Mouse (Mus musculus) brain, adult 2 months (tissue): Measurements from ENCODE around the gene Coq9.

Experiments
- DNase-seq: peaks from one replicate; pipeline ENCODE4 v3.0.0; 2011; ENCODE audit warnings: low read depth, low spot score

Coq9 gene

DNA sequence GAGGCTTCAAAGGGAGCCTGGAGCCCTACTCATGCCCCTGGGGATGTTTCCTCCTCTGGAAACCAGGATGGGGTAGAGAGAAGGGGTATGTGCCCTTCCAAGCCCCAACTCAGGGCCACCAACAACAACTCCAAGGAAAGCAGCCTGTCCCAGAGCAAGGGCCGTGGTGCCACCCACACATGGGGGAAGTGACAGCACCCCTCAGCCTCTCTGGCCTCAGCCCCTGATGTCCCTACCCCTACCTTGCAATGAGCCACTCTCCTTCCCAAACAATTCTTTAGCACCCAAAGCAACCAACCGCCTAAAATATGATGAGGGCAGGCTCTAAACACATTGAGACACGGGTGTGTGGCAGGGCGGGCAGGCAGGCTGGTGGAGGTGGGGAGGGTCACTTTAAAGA is 31.9 kb downstream of the Coq9 start:
- DNase-seq, result no peak

DNA sequence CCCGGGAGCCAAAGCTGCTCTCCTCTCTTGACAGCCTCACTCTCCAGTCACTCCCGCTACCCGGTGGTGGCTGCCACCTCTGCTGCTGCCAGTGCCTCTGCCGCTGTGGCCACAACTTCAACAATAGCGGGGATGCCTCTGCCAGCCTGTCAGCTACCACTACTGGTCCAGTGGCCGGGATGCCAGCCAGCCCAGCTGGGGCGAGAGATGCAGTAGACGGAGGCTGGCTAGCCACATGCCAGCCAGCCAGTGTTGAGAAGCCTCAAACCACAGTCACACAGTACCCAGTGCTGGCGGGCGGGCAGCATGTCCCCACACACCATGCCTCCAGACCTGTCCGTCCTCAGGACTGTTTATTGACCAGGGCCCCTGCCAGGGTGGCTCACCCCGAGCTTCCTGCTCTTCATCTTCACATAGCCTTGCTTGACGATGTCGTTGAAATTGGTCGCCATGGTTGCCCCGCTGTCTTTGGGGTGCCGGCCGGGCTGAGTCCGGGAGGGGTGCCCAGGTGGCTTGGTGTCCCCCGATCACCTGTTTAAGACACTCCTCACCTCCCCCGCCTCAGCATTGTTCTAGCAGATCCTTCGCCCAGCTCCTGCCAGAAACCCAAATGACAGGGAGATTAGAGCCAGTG is 32.5 kb downstream of the Coq9 start:
- DNase-seq, result peak; percentile 82

DNA sequence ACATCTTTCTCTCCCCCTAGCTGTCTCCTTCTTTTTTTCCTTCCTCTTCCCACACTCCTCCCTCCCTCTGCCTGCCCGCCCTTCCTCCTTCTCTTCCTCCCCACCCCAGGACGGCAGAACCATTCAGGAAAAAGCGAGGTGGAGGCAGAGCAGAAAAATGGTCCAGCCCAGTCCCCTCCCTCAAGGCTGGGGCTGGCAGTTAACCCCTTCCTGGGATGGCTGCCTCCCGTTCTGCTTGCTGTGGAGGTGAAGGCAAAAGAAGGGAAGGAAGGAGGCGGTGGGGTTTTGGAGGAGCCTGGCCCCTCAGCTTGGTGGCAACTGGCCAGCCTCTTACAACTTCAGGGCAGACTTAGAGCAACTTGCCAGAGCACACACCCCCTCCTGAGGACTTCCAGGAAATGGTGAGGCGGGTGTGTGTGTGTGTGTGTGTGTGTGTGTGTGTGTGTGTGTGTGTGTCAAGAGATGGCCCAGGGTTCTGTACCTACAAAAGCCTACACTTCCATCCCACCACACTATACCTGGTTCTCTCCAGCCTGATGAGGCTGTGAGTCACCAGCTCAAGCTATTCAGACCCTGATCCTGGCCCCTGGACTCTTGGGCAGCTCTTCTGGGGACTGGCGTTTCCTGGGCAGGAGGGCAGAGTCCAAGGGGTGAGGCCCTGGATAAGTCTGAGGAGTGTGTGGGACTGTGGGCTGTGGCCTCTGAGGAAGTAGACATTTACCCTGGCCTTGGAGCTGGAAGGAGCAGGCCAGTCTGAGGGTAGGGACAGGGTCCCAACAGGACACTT is 33.2 kb downstream of the Coq9 start:
- peak; percentile 93 for DNase-seq

DNA sequence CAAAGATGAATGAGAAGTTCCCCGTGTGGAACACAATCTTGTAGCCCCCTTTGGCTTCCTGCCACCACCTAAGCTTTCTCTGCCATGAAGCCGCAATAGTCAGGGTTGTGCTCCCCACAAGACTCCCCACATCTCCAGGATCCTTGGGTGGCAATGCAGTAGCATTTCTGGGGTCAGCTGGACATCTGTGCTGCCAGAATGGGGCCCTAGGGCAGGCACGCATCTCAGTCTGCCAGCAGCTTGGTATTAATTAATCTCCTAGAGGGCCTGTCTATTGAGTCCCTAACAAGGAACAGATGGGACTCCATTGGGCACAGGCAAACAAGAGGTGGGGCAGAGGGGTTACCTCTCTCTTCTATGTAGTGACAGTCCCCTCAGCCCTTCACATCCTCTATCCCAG is 34.0 kb downstream of the Coq9 start:
- no peak for DNase-seq

DNA sequence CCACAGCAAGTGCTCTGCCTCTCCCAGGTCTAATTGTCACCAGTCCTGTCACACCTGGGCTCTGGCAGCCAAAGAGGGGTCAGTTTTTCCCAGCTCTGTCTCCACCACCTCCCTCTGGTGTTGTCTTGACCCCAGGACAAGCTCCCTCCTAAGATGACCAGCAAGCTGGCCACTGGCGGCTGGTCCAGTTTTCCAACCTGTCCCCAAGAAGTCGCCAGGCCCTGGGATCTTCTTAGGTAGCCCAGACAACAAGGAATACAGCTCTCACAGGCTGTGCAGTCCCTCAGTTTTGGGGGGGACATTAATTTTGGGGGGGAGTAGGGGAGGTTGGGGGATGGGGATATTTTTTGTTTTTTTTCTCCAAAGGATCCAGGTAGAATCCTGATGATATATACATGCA is 34.5 kb downstream of the Coq9 start:
- no peak for DNase-seq

DNA sequence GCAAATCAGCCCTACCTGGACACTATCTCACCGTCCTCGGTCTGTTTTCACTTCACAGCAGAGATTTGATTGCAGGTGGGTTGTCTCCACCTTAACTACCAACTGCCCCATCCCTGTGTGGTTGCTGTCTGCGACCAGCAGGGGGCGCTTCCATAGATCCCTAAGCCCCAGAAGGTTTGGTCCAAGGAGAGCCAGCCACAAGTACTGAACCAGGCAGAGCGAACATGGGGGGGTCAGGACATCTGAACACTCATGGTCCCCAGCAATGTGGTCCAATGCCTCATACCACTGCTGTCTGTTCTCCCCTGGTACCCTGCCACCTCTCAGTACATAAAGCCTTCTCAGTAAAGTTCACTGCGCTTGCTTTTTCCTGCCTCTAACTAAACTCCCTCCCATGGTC is 36.2 kb downstream of the Coq9 start:
- DNase-seq, result peak; percentile 81

DNA sequence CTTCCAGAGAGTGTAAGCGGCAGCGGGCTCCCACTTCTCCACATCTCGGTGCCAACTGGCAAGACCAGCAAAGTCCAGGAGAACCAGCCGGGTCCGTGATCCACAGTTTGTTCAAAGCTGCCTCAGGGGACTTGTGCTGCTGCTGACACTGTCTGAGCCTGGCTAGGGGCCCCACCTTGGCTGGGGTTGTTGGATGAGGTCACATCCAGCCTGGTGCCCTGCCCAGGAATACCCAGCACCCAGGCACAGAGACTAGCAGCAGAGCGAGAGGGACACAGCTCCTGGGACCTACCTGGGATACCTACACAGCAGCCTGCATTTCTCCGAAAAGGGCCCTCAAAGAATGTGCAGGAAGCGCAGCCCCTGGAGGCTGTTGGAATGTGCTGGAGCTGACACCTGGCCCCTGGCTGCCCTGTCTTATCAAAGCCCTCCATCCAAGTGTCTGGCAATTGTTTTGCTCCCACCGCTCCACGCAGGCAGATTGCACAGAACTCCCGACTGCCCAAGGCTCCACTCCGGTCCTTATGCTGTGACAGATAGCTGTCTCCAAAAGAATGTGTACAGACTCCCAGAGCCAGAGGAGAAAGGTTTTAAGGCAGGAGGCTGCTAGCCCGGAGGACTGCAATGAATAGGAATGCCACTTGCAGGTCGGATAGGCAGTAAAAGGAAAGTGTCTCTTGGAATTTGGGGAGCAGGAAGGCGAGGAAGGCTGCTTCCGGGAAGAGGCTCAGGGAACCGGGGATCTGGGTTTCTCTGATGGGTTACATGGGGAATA is 37.2 kb downstream of the Coq9 start:
- no peak for DNase-seq

DNA sequence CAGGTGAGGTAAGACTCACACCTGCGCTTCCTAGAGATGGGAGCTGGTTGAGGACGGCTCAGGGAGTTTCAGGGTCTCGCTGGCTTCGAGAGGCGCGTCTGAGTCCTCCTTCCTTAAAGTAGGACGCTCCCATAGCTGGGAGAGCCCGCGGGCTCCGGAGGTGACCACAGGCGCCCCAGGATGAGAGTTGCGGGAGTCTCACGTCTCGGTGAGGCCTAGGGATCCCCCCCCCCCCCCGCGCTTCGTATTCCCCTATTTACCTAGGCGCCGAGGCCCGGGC is 37.7 kb downstream of the Coq9 start:
- no peak for DNase-seq

DNA sequence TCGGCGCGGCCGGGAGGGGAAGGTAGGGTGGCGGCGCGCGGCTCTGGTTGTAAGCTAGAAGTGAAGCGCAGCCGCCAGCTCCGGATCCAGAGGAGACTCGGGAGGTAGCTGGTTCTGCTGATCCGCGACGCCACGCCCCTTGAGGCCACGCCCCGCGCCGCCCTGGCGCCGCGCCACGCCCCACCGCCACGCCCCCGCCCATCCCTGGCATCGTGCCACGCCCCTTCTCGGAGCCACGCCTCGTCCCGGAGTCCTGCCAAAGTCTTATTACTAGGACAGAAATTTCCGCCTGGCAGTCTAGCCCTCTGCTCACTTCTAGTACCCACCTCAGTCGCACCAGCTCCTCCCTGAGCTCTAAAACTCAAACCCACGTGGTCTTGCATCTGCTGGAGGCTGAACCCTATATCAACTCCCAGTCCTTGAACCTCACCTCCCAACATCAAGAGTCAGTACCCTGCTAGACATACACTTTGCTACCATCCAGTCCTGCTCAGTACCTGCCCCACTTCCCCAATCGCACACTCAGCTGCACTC is 38.1 kb downstream of the Coq9 start, which contains the start of gene Dok4:
TSS of gene Dok4 (minus strand) at position 134 of the 534 bp plus-strand sequence.
- DNase-seq, result peak; percentile 75

DNA sequence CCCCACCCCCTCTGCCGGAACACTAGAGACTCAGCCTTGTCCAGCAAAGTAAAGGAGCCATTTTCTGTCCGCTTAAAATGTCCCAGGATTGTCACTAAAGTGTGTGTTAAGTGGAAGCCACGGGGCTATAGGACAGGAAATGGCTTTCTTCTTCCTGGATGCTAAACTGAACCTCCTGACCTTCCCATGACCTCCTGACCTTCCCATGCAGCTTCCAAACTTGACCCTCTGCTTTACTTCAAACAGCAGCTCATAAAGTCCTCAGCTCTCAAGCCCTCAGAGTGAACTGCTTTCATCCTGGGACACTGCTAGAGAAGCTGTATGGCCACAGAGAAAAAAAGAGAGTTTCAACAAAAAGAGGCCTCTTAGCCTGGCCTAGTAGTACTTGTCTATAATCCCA is 38.7 kb downstream of the Coq9 start:
- no peak for DNase-seq

DNA sequence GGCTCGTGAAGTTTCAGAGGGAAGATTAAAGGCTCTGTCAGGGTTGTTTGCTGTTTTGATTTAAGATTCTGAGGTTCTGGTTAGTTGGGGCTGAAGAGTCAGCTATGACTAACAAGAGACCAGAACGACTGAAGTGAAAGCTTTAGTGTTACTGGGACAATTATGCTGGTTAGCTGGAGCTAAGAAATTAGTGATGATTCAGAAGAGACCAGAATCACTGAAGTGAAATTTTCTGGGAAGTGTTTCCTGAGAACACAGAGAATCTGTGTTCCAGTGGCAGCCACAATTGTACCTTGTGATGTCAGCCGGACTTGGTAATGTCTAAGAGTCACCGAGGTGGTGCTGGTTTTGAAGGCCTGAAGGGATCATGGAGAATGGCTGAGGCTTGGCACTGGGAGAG is 42.6 kb downstream of the Coq9 start:
- no peak for DNase-seq

DNA sequence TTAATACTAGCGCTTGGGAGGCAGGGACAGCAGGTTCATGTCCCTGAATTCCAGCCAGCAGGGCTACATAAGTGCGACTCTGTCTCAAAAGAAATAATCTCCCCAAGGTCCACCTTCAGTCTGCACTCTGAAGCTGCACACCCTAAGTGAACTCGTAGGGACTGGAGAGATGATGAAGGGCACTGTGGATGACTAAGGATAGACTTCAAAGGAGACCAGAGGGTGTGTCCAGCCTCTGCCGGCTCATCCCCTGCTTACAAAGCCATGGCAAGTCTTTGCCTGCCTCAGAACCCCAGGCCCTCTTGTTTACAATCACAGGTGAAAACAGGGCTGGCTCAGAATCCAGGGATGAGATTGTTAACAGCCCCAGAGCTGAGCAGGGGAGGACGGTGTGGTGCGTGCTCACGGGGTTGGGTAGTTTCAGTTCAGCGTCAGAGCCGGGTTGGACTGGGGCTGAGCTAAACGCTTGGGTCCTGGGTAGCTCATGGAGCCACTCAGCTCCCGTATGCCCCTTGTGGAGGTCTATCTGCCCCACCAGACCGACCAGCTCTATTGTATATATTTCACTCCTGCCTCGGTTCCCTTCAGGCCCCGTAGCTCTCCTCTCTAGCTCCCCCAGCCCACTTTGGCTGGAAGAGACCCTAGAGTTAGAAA is 50.4 kb downstream of the Coq9 start:
- DNase-seq, result no peak

DNA sequence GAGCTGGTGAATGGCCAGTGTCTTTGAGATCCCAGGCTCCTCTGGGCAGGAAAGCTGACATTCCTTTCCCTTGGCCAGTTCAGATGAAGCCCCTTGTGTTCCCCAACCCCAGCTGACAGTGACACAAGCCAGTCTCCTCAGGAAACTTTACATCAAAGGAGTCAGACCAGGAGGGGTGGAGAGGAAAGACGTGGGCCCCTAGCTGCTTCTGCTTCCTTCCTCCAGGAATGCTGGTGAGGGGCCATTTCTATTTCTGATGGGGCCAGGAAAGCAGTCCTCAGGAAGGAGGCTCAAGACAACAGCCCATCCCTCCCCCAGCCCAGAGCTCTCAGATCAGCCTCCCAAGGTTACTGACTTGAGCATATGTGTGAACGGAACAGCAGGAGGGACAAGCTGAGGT is 54.8 kb downstream of the Coq9 start:
- no peak for DNase-seq

DNA sequence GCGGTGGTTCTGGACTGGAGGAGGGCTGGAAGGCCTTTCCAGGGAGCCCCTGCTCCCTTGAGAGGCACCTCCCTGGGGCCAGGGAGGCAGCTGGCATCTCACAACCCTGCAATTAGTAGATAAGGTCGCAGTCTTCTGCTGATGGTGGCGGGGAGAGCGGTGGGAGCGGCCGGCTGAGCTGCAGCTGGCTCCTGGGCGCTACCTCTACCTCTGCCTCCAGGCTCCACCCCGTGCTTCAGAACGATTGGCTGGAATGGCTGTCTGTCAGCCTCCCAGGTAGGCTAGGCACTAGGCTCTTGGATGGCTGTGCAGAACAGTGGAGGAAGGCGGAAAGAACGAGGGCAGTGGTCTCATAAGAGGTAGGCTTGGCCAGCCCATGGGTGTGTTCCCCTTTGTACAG is 61.1 kb downstream of the Coq9 start:
- DNase-seq, result no peak

DNA sequence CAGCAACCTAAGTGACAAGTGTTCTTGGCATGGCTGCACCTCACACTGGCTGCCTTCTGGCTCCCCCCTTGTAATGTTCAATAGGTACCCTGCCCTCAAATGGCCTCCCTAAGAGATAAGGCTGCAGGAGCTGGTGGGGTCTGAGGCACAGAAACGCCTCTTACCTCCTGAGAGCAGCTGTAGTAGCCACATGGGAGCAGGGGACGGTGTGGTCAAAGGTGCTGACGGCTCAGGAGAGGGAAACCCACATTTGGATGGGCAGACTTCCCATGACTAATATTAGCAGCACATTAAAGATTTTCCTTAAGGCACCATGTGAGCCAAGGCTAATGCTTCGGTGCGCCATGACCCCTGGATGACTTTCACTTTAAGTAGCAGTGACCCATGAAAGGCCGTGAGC is 62.5 kb downstream of the Coq9 start:
- DNase-seq, result no peak

DNA sequence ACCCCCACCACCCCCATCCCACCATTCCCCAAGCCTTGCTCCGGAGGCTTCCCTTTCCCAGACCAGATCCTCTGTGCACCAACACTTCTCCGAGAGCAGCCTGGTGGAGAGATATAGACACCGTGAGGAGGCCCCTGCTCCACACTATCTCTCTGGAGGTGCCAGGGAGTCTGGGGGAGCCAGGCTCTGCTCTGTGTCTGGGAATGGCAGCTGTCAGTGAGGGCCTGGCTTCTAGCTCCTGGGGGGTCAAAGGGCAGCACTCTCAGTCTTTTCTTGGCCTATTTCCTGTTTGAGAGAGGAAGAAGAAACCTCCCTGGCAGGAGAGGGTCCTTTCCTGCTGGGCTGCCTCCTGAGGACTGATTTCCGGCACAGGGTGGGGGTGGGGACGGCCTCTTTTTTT is 62.9 kb downstream of the Coq9 start:
- DNase-seq, result no peak

DNA sequence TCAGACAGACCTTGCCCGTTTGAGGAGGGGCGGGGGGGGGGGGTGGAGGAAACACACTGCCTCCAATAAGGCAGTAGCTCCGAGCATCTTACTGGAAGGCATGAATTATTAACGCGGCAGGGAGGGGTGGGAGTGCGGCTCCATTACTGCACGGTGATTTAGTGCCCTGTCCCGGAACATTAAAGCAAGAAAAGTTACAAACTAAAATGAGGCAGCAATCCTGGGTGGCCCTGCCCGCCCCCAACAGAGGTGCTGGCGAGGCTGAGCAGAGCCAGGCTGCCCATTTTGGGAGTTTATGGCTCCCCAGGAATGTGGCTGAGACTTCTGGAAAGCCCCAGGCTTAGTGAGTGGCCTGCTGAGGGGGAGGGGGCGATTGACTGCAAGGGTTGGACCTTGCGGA is 65.6 kb downstream of the Coq9 start:
- DNase-seq, result no peak
